Mouse (Mus musculus) limb, embryonic 14.5 days (tissue): Measurements from ENCODE around the gene Actb. TPM values are rescaled to one million over a fixed set of nuclear protein-coding genes. Genes with fewer than 3 reads are reported as not detected.
A peak's percentile ranks its signal among the peaks of the same experiment; 100 is the strongest.

Source experiments
- ATAC-seq: fragments of 200-750 bp; cut with Nextera tagmentation; 2 replicates; pipeline ENCODE4 v1.8.0; 2017; ENCODE audit warnings: low read depth, moderate number of reproducible peaks, moderate TSS enrichment; ENCODE audit not compliant: low FRiP score
- DNase-seq: peaks from one replicate; pipeline ENCODE4 v3.0.0-alpha.2; 2015; ENCODE audit warnings: low spot score
- H3K27ac ChIP-seq: fragments of 300-500 bp; sonication (generic); replicated peaks from 2 replicates; pipeline ENCODE4 v1.5.1; 2014; ENCODE audit warnings: low read depth, mild to moderate bottlenecking, low read length, moderate library complexity, mixed read lengths
- H3K27me3 ChIP-seq: fragments of 300-500 bp; sonication (generic); 2 replicates; pipeline ENCODE4 v1.6.1; 2014; ENCODE audit warnings: low read length, mixed read lengths; ENCODE audit not compliant: control insufficient read depth, insufficient read depth
- H3K36me3 ChIP-seq: fragments of 300-500 bp; sonication (generic); 2 replicates; pipeline ENCODE4 v1.6.1; 2014; ENCODE audit warnings: mild to moderate bottlenecking, low read length, moderate library complexity, mixed read lengths; ENCODE audit not compliant: control insufficient read depth, insufficient read depth
- H3K4me1 ChIP-seq: fragments of 300-500 bp; sonication (generic); 2 replicates; pipeline ENCODE4 v1.6.1; 2014; ENCODE audit warnings: antibody characterized with exemption, low read length, mixed read lengths; ENCODE audit not compliant: control insufficient read depth, insufficient read depth
- H3K4me2 ChIP-seq: fragments of 300-500 bp; sonication (generic); replicated peaks from 2 replicates; pipeline ENCODE4 v1.6.1; 2014; ENCODE audit warnings: low read depth, mild to moderate bottlenecking, low read length, moderate library complexity; ENCODE audit not compliant: severe bottlenecking
- H3K4me3 ChIP-seq: fragments of 300-500 bp; sonication (generic); replicated peaks from 2 replicates; pipeline ENCODE4 v1.5.1; 2014; ENCODE audit warnings: low read length
- H3K9ac ChIP-seq: fragments of 300-500 bp; sonication (generic); 2 replicates; pipeline ENCODE4 v1.6.1; 2014; ENCODE audit warnings: mild to moderate bottlenecking, low read depth, low read length, moderate library complexity; ENCODE audit not compliant: severe bottlenecking
- H3K9me3 ChIP-seq: fragments of 300-500 bp; sonication (generic); 2 replicates; pipeline ENCODE4 v1.6.1; 2016; ENCODE audit warnings: low read length; ENCODE audit not compliant: control insufficient read depth
- POLR2A ChIP-seq: fragments of 200-500 bp; IDR thresholded peaks from 2 replicates; pipeline ENCODE4 v1.8.0; 2012; ENCODE audit warnings: inconsistent platforms, mild to moderate bottlenecking, moderate library complexity, borderline replicate concordance; ENCODE audit not compliant: insufficient read depth, insufficient read length; ENCODE audit errors: extremely low read depth
- WGBS: fragments of 180-500 bp; shearing (Covaris S2); extraction: QIAGEN DNeasy Blood & Tissue Kit; methylation state at CpG from one replicate; pipeline ENCODE4 v1.1.7; 2014; 5-methylcytosine and 5-hydroxymethylcytosine counted together
- polyA plus RNA-seq, 2 experiments: library from polyadenylated mRNA; depleted of rRNA in 1 of 2; stranded (reverse) in 1 of 2; unstranded in 1 of 2; fragments of >200 nt; fragmentation: Nextera tagmentation in 1 of 2; extraction: Ambion mirVana in 1 of 2; gene quantifications; 2 replicates each; pipeline versions ENCODE4 v1.2.1 to v1.2.3; 2012 to 2014

The Actb gene
- polyA plus RNA-seq, 2 experiments, result 2,733 to 14,101 TPM

DNA sequence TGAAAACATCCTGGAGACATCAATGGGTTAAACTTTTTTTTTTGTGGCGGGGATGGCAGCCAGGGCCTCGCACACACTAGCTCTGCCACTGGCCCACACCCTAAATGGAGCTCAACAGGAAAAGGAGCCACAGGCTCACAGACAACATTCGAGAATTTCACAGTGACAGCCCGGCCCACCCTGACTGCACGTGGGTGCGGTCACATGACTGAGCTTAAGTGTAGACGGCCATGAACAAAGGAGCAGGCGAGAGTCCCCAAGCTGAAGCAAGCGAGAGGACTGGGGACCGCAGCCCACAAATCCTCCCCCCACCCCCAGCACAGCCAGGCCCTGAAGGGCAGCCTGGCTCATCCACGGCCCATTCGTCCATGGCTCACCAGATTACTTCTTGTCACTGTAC, 34.8 kb downstream of the Actb start:
- no peak for ATAC-seq
- TF ChIP-seq POLR2A, result no peak
- Histone ChIP-seq H3K9ac (no peak overlapping the region), H3K27ac (no peak overlapping the region), H3K36me3 (peaks cover 46% of the 10 kb centered on the region), H3K4me3 (no peak overlapping the region), H3K4me2 (no peak overlapping the region), H3K4me1 (peaks cover 7% of the 10 kb centered on the region; the same call in 1 of the 2 replicates), H3K27me3 (no peaks in the 10 kb centered on the region), H3K9me3 (no peaks in the 10 kb centered on the region)
- 71% methylated on average over 12 of the region's 12 CpGs for WGBS
- no peak for DNase-seq

- WGBS, result 29% methylated on average over 13 of the region's 13 CpGs
- no peak overlapping the region for H3K4me2 ChIP-seq
- peak; percentile 46 for DNase-seq
- H3K27me3 ChIP-seq, result no peaks in the 10 kb centered on the region
- no peak for TF ChIP-seq POLR2A
- peak overlapping the region; percentile 1; the same call in 1 of the 2 replicates for H3K27ac ChIP-seq
- H3K4me3 ChIP-seq, result no peak overlapping the region
- H3K9me3 ChIP-seq, result no peaks in the 10 kb centered on the region
- ATAC-seq, result peak; percentile 55; the same call in 1 of the 2 replicates
- H3K9ac ChIP-seq, result no peak overlapping the region
- H3K4me1 ChIP-seq, result peaks cover 7% of the 10 kb centered on the region; the same call in 1 of the 2 replicates
- peaks cover 29% of the 10 kb centered on the region for H3K36me3 ChIP-seq
Observed at GRCm38 (mm10) chr5:142869463-142869862, 37.1 kb downstream of the Actb start.

GRCm38 (mm10) chr5:142857763-142858229, 48.8 kb downstream of the Actb start:
- no peak overlapping the region for H3K9ac ChIP-seq
- H3K36me3 ChIP-seq, result no peaks in the 10 kb centered on the region
- WGBS, result 43% methylated on average over 16 of the region's 16 CpGs
- H3K4me3 ChIP-seq, result no peak overlapping the region
- DNase-seq (no peak), ATAC-seq (no peak)
- no peak overlapping the region for H3K27ac ChIP-seq
- no peak overlapping the region for H3K4me2 ChIP-seq
- TF ChIP-seq POLR2A, result no peak
- H3K27me3 ChIP-seq, result no peaks in the 10 kb centered on the region
- H3K9me3 ChIP-seq, result peaks cover 4% of the 10 kb centered on the region; the same call in 1 of the 2 replicates
- H3K4me1 ChIP-seq, result 0 out of 2 replicates have a peak, but pooled peaks cover 3% of the 10 kb centered on the region

DNA sequence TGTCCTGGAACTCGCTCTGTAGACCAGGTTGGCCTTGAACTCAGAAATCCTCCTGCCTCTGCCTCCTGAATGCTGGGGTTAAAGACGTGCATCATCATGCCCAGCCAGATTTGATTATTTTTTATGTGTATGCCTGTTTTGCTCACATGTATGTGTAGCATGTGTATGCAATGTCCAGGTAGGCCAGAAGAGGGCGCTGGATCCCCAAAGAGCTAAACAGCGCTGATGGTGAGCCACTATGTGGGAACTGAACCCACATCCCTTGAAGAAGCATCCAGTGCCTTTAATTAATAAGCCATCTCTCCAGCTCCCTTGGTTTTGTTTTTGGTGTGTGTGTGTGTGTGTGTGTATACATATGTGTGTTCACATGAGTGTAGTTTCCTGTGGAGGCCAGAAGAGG, 50.1 kb downstream of the Actb start:
- H3K9me3 ChIP-seq, result peaks cover 4% of the 10 kb centered on the region; the same call in 1 of the 2 replicates
- H3K4me1 ChIP-seq, result no peaks in the 10 kb centered on the region
- no peak overlapping the region for H3K9ac ChIP-seq
- H3K4me3 ChIP-seq, result no peak overlapping the region
- ATAC-seq (no peak), DNase-seq (no peak)
- no peaks in the 10 kb centered on the region for H3K27me3 ChIP-seq
- WGBS, result 80% methylated on average over 4 of the region's 4 CpGs
- no peaks in the 10 kb centered on the region for H3K36me3 ChIP-seq
- H3K27ac ChIP-seq, result no peak overlapping the region
- no peak overlapping the region for H3K4me2 ChIP-seq
- no peak for TF ChIP-seq POLR2A

- WGBS, result 77% methylated on average over 10 of the region's 10 CpGs
- no peak for TF ChIP-seq POLR2A
- no peak for DNase-seq
Observed at GRCm38 (mm10) chr5:142854877-142855276, 51.7 kb downstream of the Actb start.

More at GRCm38 (mm10) chr5:142854877-142855276, 51.7 kb downstream of the Actb start:
- no peaks in the 10 kb centered on the region for H3K27me3 ChIP-seq
- H3K4me3 ChIP-seq, result no peak overlapping the region
- no peak overlapping the region for H3K27ac ChIP-seq
- H3K36me3 ChIP-seq, result no peaks in the 10 kb centered on the region
- no peak overlapping the region for H3K9ac ChIP-seq
- H3K4me1 ChIP-seq, result no peaks in the 10 kb centered on the region
- H3K9me3 ChIP-seq, result peaks cover 4% of the 10 kb centered on the region; the same call in 1 of the 2 replicates
- H3K4me2 ChIP-seq, result no peak overlapping the region
- no peak for ATAC-seq
